Mouse (Mus musculus) embryonic facial prominence, embryonic 12.5 days (tissue): Measurements from ENCODE around the gene Bicd2. TPM values are rescaled to one million over a fixed set of nuclear protein-coding genes. Genes with fewer than 3 reads are reported as not detected.

Source experiments
- ATAC-seq: fragments of 200-750 bp; cut with Nextera tagmentation; 2 replicates; pipeline ENCODE4 v1.8.0; 2017; ENCODE audit not compliant: insufficient number of reproducible peaks, insufficient read depth, low FRiP score, low TSS enrichment
- H3K27ac ChIP-seq: fragments of 300-500 bp; sonication (generic); 2 replicates; pipeline ENCODE4 v1.5.1; 2016; ENCODE audit warnings: mild to moderate bottlenecking
- H3K27me3 ChIP-seq: fragments of 300-500 bp; sonication (generic); 2 replicates; pipeline ENCODE4 v1.6.1; 2016; ENCODE audit warnings: mild to moderate bottlenecking, moderate library complexity
- H3K36me3 ChIP-seq: fragments of 300-500 bp; sonication (generic); 2 replicates; pipeline ENCODE4 v1.6.1; 2016; ENCODE audit warnings: mild to moderate bottlenecking
- H3K4me1 ChIP-seq: fragments of 300-500 bp; sonication (generic); 2 replicates; pipeline ENCODE4 v1.6.1; 2016
- H3K4me2 ChIP-seq: fragments of 300-500 bp; sonication (generic); replicated peaks from 2 replicates; pipeline ENCODE4 v1.6.1; 2016; ENCODE audit warnings: mild to moderate bottlenecking, moderate library complexity
- H3K4me3 ChIP-seq: fragments of 300-500 bp; sonication (generic); 2 replicates; pipeline ENCODE4 v1.5.1; 2016; ENCODE audit warnings: mild to moderate bottlenecking
- H3K9ac ChIP-seq: fragments of 300-500 bp; sonication (generic); 2 replicates; pipeline ENCODE4 v1.6.1; 2016; ENCODE audit warnings: mild to moderate bottlenecking, moderate library complexity
- H3K9me3 ChIP-seq: fragments of 300-500 bp; sonication (generic); 2 replicates; pipeline ENCODE4 v1.6.1; 2016; ENCODE audit warnings: mild to moderate bottlenecking, moderate library complexity
- whole genome bisulfite sequencing: fragments of 180-500 bp; shearing (Covaris S2); methylation state at CpG from one replicate; pipeline ENCODE4 v1.1.7; 2016; 5-methylcytosine and 5-hydroxymethylcytosine counted together
- polyA plus RNA-seq: library from polyadenylated mRNA; unstranded; fragments of >200 nt; fragmentation: Nextera tagmentation; extraction: Ambion mirVana; gene quantifications from 2 replicates; pipeline ENCODE4 v1.2.1, GENCODE M21; 2016

Bicd2 gene
- polyA plus RNA-seq, 1 experiment from 2014 or later = 42.0 TPM

DNA sequence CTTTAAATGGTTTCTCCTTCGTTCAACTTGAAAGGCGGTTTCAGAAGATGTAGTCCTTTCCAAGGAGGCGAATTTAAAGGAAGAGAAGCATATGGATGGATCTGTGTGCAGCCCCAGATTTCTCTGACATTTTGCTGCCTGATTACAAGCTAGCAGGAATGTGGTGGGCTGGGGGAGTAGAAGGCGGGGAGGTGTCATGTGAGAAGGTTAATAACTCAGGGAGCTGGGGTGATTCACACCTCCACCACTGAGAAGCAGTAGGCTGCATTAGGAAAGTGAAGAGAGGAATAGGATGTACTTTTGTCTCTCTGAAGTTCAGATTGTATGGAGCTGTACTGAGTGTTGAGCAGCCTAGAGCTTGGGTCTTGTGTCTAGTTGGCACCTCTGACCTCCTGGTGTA is 80.6 kb downstream of the Bicd2 start:
- Histone ChIP-seq H3K27ac (no peak overlapping the region), H3K4me2 (peak overlapping the region; percentile 94), H3K4me1 (peaks cover 15% of the 10 kb centered on the region), H3K27me3 (no peaks in the 10 kb centered on the region), H3K9me3 (no peaks in the 10 kb centered on the region), H3K9ac (peak overlapping the region; percentile 84), H3K36me3 (no peaks in the 10 kb centered on the region), H3K4me3 (peak overlapping the region; percentile 89)
- no peak for ATAC-seq
- WGBS = 24% methylated on average over 4 of the region's 4 CpGs

DNA sequence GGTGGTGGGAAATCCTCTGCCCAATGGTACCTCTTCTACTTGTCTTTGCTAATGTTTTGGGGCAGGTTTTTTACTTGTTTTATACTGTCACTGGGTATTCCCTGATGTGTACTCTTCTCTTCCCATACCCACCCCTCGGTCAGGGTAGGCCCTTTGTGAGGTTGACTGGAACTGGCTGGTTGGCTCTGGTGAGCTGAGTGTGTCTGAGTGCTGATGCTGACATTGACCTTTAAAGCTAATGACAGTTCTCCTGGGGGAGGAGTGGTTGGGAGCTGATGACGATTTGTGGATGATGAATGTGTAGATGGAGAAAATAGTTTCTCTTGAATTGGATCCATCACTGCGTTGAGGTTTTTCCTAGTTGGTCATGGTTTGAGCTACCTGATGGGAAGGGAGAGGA is 85.4 kb downstream of the Bicd2 start:
- Histone ChIP-seq H3K4me1 (peaks cover 12% of the 10 kb centered on the region), H3K9ac (no peak overlapping the region), H3K4me2 (no peak overlapping the region), H3K27me3 (no peaks in the 10 kb centered on the region), H3K36me3 (no peaks in the 10 kb centered on the region), H3K27ac (no peak overlapping the region), H3K9me3 (no peaks in the 10 kb centered on the region), H3K4me3 (no peak overlapping the region)
- no peak for ATAC-seq
- WGBS = 92% methylated on average over 3 of the region's 3 CpGs

DNA sequence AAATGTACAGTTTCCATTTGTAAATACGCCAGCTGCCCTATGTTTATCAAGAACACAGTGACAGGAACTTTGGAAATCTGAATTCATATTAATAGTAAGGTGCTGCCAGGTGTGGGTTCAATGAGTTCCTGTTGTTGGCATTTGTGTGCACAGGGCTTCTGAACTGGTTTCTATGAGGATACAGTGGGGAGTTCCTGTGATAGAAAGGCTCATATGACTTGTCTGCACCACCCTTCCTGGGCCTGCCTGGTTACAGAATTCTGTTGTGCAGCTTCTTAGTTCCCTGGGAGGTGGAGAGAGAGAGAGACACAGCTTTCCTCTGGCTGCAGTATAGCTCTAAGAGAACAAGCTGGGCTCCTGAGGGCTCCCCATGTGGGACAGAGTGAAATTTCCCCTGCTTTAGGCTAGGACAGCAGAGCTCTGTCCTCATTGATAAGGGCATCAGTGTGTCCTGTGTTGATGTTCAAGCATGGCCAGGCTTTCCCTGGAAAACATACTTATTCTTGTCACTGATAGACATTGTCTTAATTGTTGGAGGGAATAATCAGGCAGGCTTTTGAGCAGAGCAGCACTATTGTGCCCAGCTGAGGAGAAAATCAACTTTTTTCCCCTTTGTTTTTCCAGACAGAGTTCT is 86.8 kb downstream of the Bicd2 start:
- Histone ChIP-seq H3K27ac (no peak overlapping the region), H3K4me3 (no peak overlapping the region), H3K9me3 (no peaks in the 10 kb centered on the region), H3K4me2 (no peak overlapping the region), H3K4me1 (no peaks in the 10 kb centered on the region), H3K27me3 (no peaks in the 10 kb centered on the region), H3K36me3 (peaks cover 12% of the 10 kb centered on the region), H3K9ac (no peak overlapping the region)
- ATAC-seq = no peak
- 78% methylated on average over 1 of the region's 1 CpGs for WGBS

DNA sequence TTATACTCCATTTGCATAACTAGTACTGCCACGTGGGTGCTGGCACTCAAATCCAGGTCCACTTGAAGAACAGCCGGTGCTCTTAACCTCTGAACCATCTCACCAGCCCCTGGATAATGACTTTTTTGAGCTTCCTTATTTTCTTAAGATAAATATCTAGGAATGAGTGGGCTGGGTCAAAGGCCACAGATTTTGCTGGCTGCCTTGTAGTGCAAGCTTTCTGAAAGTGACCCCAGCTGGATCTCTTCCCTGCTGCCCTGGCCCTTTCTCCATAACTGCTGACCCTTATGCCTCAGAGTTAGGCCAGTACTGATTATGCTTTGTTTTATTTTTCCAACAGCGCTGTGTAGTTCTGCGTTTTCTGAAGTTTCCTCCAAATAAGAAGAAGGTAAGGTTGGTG is 89.1 kb downstream of the Bicd2 start:
- Histone ChIP-seq H3K4me3 (no peak overlapping the region), H3K27ac (no peak overlapping the region), H3K27me3 (no peaks in the 10 kb centered on the region), H3K4me2 (no peak overlapping the region), H3K36me3 (peaks cover 33% of the 10 kb centered on the region), H3K9ac (no peak overlapping the region), H3K4me1 (no peaks in the 10 kb centered on the region), H3K9me3 (no peaks in the 10 kb centered on the region)
- ATAC-seq = no peak
- 55% methylated on average over 4 of the region's 4 CpGs for WGBS

DNA sequence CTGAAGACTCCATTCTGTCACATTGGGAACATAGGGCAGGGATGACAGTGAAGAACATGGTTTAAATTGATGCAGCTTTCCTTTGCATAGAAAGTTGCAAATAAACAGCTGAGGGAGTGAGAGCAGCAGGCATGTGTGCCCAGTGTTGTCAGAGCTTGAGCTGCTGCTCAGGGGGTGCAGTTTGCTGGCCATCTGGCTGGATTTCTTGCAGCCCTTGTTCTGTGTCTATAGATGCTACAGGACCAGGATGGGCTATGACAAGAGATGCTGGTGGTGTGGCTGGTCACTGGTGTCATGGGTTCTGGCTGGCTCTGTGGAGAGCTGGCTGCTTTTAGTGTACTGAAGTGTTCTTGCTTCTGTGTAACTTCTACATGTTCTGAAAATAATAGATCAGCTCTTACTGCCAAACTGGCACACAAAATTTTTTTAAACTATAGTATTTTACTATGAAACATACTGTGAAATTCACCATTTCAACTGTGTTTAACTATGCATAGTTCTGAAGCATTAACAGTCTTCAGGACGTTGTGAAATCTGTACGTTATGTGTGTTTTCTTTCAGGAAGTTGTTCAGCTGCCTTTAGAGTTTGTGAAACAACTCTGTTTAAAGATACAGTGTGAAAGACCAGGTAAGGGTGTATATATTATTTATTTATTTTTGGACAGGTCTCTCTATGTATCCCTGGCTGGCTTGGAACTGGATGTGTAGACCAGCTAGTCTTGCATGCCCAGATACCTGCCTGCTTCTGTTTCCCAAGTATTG is 92.1 kb downstream of the Bicd2 start:
- H3K4me2 ChIP-seq = no peak overlapping the region
- no peak overlapping the region for H3K9ac ChIP-seq
- H3K27ac ChIP-seq = no peak overlapping the region
- ATAC-seq = no peak
- H3K36me3 ChIP-seq = peaks cover 58% of the 10 kb centered on the region
- H3K9me3 ChIP-seq = no peaks in the 10 kb centered on the region
- WGBS = 92% methylated on average over 2 of the region's 2 CpGs
- H3K27me3 ChIP-seq = no peaks in the 10 kb centered on the region
- no peak overlapping the region for H3K4me3 ChIP-seq
- no peaks in the 10 kb centered on the region for H3K4me1 ChIP-seq

DNA sequence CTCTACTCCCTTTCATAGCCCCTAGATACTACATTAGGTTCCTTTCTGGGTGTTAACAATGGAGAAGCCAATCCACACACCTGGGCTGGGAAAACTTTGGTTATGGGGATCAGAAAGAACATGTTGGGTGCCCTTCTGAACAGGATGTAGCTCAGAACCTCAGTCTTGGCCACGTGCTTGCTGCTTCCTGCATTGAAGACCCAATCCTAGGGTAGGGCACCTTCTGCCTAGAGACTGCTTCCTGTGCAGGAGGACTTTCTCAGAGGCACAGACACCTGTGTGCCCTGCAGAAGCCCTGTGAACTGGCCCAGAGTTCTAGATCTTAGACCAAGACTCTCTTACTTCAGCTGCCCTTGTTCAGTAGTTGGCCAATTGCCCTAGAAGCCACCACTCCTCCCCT is 94.4 kb downstream of the Bicd2 start:
- 92% methylated on average over 1 of the region's 1 CpGs for WGBS
- ATAC-seq = no peak
- H3K4me2 ChIP-seq = no peak overlapping the region
- H3K4me3 ChIP-seq = no peak overlapping the region
- peaks cover 58% of the 10 kb centered on the region for H3K36me3 ChIP-seq
- H3K4me1 ChIP-seq = no peaks in the 10 kb centered on the region
- H3K9me3 ChIP-seq = no peaks in the 10 kb centered on the region
- no peak overlapping the region for H3K27ac ChIP-seq
- no peak overlapping the region for H3K9ac ChIP-seq
- no peaks in the 10 kb centered on the region for H3K27me3 ChIP-seq

DNA sequence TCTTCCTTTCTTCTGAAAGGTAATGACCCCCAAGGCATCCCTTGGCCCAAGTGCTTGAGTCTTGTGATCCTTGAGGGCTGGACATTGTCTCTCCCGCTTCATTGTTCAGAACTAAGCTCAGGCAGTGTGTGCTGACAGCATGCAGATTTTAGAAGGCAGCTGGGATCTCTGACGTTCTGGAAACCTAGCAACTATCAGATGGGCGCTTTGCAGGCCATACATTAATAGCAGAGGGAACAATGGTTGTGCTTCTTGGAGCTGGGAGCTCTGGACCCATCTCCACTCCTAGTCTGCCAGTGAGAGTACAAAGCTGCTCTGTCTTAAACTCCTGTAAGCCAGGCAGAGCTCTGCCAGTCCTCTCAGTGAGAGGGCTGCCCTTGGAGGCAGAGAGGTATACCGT is 94.8 kb downstream of the Bicd2 start:
- H3K27me3 ChIP-seq = no peaks in the 10 kb centered on the region
- no peak overlapping the region for H3K27ac ChIP-seq
- H3K9ac ChIP-seq = no peak overlapping the region
- no peak overlapping the region for H3K4me2 ChIP-seq
- WGBS = 87% methylated on average over 4 of the region's 4 CpGs
- ATAC-seq = no peak
- peaks cover 58% of the 10 kb centered on the region for H3K36me3 ChIP-seq
- H3K4me1 ChIP-seq = no peaks in the 10 kb centered on the region
- no peak overlapping the region for H3K4me3 ChIP-seq
- H3K9me3 ChIP-seq = no peaks in the 10 kb centered on the region

Other genes starting within 250 kb of the Bicd2 start
- gene Wnk2, start 193.6 kb upstream of the Bicd2 start, polyA plus RNA-seq = 3.0 and 3.9 TPM in 2 replicates
- gene Ninj1, start 154.1 kb upstream of the Bicd2 start, polyA plus RNA-seq = 42.6 TPM in 2 replicates
- gene Card19, start 125.5 kb upstream of the Bicd2 start, polyA plus RNA-seq = 50.3 and 55.7 TPM in 2 replicates
- 1.2 and 1.8 TPM in 2 replicates for gene Susd3, start 92.9 kb upstream of the Bicd2 start, polyA plus RNA-seq
- 1.2 and 1.5 TPM in 2 replicates for gene Fgd3, start 21.3 kb upstream of the Bicd2 start, polyA plus RNA-seq
- gene Ippk, start 79.7 kb downstream of the Bicd2 start, polyA plus RNA-seq = 14.0 and 15.8 TPM in 2 replicates
- gene Tes3-ps, start 151.7 kb downstream of the Bicd2 start, polyA plus RNA-seq = 1.3 and 1.4 TPM in 2 replicates
- gene Ecm2, start 163.2 kb downstream of the Bicd2 start, polyA plus RNA-seq = 0.64 and 0.69 TPM in 2 replicates
- 14.6 and 16.6 TPM in 2 replicates for gene Aspn, start 202.9 kb downstream of the Bicd2 start, polyA plus RNA-seq
- gene Omd, start 240.9 kb downstream of the Bicd2 start, polyA plus RNA-seq = 2.5 and 2.8 TPM in 2 replicates